Mouse (Mus musculus) A20 (cell line): ENCODE measurements at regions not wholly inside any gene's neighbourhood (a gene's known extent, or its start where the extent isn't known, plus 50 kb on each side); places are given as distances from the start of the nearest gene placed in this dataset.

Experiments used
- DNase-seq: peaks from one replicate; pipeline ENCODE4 v3.0.0-alpha.2; 2011; ENCODE audit warnings: low read depth, low spot score

GRCm38 (mm10) chr5:118379245-118380051 lies 134.4 kb downstream of the 2410131K14Rik start:
- DNase-seq = no peak

GRCm38 (mm10) chr5:118380052-118380421 lies 135.0 kb downstream of the 2410131K14Rik start:
- DNase-seq = no peak

DNA sequence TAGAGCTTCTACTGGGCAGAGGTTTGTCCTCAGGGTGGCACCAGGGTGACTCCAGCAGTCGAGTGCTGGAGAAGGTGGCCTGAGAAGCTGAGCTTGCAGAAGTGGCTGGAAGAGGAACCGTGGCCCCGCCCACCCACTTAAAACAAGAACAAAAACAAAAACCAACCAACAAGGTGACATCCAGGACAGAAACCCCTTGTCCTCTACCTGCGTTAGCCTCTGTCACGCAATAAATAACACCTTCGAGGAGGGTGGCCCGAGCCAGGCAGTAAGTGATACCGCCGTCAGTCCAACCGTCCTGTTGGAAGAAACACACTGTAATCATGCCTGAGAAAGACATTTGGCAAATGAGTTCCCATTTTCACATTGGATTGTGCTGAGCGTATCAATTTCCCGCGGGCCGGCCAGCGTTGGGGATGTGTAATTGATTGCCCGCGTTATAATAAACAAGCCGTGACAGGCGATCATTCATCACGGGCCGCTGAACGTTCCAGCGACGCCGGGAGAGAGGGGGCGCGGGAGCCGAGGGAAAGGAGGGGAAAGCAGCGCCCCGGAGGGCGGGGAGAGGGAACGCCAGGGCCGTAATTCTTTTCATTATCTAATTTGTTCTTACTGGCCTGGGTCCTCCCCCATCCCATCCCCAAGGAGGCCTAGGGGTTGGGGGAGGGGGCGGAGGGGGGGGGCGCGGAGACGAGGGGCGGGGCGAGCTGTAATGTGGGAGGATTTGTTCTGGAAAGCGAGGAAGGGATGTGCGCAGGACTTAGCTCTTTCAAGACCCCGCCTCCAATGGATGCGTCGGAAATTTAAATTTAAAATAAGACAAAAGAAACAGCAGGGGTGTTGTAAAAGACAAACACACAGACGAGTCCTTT lies 135.6 kb downstream of the 2410131K14Rik start:
- peak; percentile 74 for DNase-seq

- peak; percentile 81 for DNase-seq
Measured at GRCm38 (mm10) chr5:118381294-118381675, 136.3 kb downstream of the 2410131K14Rik start.

- DNase-seq = no peak
Measured at GRCm38 (mm10) chr5:118386126-118386525, 141.1 kb downstream of the 2410131K14Rik start.

DNA sequence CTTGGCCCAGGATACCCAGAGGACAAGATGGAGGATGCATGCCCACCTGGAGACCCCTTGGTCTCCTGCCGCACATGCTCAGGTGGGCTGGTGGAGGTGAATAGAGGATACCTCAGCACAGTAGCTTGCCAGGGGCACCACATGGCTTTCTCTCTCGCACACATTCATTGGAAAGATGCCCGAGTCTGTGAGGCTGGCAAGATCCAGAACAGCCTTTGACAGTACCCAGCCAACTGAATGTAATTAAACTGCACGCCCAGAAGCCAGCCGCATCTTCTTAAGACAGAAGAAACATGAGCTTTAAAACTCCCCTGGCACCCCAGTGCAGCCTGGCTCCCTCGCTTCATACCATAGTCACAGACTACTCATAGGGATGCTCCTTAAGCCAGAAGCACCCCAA lies 143.4 kb downstream of the 2410131K14Rik start:
- no peak for DNase-seq

- no peak for DNase-seq
Measured at GRCm38 (mm10) chr5:118390691-118391373, 145.8 kb downstream of the 2410131K14Rik start.

DNA sequence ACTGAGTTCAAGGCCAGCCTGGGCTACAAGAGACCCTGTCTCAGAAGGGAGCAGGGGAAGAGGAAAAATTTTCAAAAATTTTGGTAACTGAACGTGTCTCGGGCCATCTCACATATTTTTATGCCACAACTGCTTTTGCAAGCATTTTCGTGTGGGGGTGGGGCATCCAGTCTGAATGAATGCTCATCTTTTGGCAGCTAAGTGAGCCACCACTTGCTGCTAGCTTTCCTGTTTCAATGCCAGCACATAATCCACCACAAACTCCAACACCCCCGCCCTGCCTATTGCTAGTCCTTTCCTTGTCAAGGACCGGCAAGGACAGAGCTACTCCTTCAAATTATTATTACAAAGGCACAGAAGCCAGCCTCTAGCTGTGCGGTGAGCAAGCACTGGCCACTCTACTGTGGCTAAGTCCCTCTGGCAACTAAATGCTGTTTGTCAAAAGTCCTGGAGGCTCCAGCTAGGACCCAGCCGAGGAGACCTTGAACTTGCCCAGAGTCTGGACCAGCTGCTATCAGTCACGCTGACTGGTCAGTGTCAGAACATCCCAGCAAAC lies 148.0 kb downstream of the 2410131K14Rik start:
- DNase-seq = no peak

GRCm38 (mm10) chr5:118394051-118394450 lies 149.0 kb downstream of the 2410131K14Rik start:
- peak; percentile 33 for DNase-seq

DNA sequence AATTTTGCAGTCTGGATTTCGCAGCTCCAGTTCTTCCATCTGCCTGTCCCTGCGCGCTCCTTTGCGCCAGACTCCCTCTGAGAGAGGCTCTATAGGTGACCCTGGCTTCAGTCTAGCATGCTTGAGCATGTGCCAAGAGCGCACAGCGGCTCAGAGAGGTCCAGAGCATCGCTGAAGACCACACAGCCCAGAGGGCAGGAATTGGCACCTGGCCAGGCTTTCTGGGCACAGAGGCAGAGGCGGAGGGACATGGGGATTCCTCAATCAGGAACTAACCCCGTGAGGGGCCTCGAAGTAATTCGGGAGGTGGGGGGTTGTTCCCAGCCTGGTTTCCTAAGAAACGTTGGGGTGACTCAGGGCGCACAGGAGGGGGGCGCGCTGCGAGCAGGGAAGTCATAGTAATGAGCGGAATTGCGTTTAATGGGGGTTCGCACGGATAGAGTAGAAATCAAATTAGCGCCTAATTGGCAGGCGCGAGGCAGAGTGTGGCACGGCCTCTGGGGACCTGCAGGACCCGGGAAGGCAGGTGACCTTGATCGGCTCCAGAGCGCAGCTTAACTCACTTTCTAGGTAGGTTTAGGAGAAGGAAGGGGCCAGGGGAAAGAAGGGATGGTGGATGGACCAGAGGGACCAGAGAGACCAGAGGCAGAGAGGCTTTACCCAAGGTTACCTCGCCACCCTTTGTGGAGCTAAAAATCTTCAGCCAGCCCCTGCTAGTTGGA lies 151.1 kb downstream of the 2410131K14Rik start:
- DNase-seq = no peak

- DNase-seq = no peak
Measured at GRCm38 (mm10) chr5:118400926-118401325, 155.9 kb downstream of the 2410131K14Rik start.

DNA sequence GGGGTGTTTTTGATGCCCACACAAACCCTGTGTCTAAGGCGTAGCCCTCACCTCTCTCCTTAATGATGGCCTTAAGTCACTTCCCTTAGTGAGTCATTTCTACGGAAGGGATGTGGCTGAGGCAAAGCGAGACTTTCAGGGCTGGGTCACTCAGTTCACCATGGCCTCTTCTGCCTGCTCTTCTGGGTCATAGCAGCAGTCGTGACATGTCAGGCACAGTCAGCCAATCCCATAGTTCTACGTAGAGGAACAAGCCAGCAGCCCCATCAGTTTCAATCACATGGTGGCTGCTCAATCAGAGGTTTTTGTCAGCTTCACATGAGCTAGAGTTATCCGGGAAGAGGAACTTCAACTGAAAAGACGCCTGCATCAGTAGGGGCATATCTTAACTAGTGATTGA lies 156.1 kb upstream of the Med13l start:
- DNase-seq = peak; percentile 54

DNA sequence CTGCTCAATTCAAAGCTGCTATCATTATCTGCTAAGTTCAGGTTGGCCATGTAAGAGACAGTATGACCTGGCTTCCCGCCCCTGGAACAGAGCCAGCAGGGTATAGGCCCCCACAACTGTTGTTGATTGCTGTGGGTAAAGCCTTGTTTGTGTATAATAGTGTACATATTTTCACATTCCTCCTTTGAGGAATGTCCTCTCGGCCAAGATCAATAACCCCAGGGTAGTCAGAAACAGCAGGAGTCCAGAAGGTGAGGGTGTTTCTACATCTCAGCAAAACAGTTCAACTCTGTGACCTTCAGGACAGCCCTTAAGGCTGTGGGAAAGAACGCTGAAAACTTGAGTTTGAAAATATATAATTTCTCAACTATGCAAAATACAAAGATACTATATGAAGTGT lies 155.1 kb upstream of the Med13l start:
- no peak for DNase-seq

DNA sequence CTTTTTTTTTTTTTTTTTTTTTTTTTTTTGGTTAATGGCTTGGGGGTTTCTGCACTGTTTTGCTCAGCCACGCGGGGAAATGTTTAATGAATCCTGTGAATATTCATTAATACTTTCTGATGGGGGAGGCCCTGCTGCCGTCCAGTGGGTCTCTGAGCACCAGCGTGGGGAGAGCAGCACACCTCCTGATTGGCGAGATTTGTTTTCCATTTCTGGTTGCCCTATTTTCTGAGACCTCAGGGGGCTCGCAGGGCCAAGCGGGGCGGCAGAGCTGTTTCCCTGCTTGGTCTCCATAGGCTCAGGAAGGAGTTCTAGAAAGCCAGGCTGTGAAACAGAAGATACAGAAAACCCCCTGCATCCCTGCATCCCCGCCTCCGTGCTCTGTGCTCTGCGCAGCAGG lies 153.0 kb upstream of the Med13l start:
- DNase-seq = no peak

- DNase-seq = no peak
Measured at GRCm38 (mm10) chr5:118407973-118408372, 152.5 kb upstream of the Med13l start.

DNA sequence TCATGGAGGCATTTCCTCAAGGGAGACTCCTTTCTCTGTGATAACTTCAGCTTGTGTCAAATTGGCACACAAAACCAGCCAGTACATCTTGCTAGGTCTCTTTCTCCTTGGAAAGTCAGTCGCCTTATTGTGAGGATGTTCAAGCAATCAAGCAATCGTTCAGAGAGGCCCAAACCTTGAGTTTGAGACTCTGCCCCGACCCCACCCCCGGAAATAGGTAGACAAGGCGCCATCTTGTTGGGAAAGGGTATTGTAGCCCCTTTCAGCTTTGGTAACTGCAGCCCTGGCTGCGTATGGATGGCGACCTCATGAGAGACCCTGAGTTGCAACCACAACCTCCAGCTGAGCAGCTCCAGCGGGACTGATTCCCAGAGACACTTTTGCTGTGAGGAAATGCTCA lies 151.7 kb upstream of the Med13l start:
- DNase-seq = no peak

DNA sequence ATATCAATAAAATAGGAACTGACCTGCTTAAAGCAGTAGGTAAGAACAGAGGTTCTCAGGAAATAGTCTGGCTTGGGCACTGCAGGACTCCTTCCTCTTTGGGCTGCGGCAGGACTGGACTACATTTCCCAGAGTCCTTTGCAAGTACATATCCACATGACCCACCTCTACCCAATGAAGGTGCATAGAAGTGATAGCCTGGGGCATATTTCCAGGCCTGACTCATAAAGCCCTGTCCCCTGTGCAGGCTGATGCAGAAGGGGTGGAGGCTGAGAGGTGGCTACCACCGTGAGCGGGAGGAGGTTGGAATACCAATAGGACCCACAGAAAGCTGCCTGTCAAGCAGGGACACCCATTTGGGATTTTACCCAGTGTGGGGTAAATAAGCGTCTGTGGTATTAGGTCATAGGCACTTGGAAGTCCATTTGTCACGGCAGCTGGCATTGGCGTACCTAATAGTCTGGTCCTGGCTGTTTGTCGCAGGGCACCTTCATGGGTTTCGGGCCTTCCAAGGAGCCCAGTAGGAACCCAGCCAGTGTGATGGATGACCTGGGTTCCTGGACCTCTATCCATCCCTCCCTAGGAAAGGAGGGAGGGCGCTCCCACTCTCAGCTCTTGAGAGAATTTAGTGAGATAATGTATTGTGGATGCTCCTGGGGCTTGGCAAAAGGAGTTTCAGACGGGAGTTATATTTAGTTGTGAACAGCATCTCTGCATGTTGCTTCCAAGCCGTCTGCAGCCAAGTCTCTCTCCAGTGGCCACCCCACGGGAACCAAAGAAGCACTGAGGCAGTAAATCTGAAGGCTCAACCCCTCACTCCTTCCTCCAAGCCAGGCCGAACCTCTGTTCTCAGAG lies 146.8 kb upstream of the Med13l start:
- peak; percentile 82 for DNase-seq

DNA sequence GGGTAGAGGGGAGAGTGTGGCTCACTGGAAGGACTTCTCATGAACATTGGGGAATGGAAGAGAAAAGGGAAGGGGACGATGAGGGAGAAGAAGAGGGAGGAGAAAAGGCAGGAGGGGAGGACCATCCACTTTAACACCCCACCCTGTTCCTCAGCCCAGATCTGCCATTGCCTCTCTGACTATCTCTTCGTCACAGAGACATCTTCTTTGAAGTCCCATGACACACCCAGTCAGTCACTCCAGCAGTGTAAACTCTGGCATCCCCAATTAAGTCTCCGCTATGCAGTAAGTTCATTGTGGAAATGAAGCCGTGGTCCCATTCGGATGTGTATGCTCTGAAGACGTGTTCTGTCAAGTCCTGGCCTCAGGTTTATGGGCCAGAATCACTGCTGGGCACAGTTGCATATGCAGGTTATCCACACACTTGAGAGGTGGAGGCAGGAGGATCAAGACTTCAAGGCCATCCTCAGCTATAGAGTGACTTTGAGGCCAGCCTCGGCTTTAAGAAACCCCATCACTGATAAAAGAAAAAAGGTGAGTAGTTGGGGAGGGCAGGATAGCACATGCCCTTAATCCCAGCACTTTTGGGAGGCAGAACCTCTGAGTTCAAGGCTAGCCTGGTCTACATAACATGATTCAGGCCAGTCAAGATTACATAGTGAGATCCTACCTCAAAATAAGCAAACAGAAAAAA lies 141.0 kb upstream of the Med13l start:
- DNase-seq = no peak
